Mouse (Mus musculus) right cerebral cortex, postnatal 10 days (tissue): Measurements from ENCODE around the gene Zdhhc14.

Source experiments
- DNase-seq, 2 experiments: peaks; one replicate each; pipeline ENCODE4 v3.0.0; 2021; ENCODE audit warnings: low spot score in 2 of 2

Zdhhc14 gene

DNA sequence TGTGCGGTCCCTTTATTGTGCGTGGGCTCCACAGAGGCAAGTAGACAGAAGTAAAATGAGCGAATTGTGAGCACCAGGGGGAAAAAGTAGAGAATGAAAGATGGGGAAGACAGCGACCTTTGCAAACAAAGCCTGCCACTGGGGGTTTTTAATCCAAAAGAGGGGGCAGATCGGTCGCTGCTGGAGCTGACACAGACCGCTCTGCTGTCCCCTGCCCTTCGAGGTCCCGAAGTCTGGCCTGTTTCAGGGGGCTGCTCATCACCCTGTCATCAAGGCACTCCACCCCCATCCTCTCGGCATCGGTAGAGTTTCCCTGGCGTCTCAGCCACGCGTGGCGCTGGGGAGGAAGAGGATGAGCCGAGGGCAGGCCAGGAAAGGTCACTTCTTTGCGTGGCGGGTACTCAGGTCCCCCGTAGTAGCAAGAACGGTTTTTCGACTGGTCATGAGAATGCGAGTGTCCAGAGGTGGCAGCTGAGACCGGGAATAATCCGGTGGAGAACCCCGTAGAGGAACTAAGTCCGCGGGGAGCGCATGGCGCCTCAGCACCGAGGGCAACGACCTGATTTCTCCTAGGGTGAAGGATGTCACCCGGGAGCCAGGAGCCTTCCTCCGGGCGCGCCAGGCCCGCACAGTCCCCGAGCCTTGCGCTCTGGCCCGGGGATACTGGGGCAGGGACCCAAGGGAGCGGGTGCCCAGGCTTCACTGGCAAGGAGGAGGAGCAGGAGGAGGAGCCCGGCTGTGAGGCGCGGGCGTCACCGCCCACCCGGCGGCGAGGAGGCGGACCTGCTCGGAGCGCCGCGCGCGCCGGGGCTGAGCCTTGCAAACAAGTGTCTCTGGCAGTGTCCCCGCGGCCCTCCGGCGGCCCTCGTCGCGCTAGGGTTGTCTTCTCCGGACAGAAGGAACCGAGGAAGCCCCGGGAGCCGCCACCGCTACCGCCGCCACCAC is at the start of gene Zdhhc14:
Zdhhc14 (plus strand) TSS at position 757 of the 945 bp plus-strand sequence.
- DNase-seq: peak; percentile 95

DNA sequence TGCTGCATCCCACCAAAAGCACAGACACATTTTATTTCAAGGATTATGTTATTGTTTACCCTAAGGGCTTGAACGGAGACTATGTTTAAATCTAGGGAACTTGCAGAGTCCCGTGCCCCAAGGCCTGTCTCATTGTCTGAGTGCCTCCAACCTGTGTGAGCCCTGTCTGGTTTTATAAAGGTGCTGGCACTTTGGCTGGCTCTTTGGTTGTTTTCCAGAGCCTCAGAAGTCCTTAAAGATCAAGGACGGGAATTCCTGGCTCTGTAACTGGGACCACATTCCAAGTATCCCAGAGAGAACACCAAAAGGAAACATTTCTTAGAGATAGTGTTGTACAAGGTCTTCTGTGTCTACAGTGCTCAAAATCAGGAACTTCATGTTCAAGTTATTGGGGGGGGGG is 49.1 kb upstream of the Zdhhc14 start:
- no peak for DNase-seq

DNA sequence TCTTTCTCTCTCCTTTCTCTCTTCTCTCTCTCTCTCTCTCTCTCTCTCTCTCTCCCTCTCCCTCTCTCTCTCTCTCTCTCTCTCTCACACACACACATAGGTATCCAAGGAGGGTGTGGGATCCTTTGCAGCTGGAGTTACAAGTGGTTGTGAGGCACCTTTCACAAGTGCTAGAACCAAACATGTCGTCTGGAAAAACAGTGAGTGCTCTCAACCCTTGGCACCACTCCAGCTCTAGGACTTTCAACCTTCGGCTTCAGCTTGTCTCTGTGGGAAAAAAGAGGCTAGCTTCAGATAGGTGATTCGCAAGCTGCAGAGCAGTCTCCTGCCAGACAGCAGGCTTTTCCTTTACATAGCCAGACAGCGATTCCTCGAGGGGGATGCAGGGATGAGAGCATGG is 48.6 kb upstream of the Zdhhc14 start:
- no peak for DNase-seq

DNA sequence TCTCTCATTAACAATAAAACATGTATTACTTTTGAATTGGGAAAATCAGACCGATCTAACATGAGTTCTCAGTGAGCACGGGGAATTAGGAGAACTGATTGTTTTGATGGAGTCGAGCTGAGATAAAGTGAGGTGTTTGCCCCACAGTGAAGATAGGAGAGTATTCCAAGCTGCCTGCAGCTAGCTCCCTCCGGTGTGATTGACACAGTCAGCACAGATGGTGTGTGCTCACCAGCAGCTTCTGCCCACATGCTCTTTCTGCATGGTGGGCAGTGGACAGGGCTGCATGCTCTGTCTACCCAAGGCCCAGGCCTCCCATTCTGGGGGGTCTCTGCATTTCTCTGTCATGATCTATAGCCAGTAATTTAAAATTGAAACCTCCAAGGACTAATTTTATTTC is 38.7 kb upstream of the Zdhhc14 start:
- DNase-seq: no peak

DNA sequence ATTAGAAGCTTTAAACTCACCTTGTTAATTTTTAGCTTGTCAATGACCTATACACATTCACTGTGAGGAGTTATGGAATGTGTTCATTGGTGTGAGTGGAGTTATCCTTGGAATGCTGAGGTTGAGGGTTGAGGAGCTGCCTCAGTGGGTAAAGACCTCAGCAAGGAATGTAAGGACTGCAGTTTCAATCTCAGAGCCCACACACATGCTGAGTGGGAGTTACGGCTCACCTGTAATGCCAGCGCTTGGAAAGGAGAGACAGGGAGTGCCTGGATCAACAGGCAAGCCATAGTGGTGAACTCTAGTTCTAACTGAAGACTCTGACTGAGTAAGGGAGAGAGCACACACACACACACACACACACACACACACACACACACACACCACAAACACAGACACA is 28.4 kb upstream of the Zdhhc14 start:
- no peak for DNase-seq

DNA sequence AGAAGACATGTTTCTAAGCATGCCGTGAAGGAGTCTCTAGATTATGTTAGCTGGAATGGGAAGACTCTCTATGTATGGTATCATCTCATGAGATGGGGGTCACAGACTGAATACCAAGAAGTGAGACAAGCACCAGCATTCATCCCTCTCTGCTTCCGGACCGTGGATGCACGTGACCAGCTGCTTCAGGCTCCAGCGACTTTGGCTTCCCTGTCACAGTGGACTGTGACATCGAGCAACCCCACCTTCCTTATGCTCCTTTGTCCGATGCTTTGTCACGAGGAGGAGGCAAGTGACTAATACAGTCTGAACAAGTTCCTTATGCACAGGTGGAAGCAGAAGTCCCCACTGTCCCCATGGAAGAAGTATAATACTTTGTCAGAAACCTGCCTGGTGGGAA is 25.6 kb upstream of the Zdhhc14 start:
- DNase-seq: no peak

DNA sequence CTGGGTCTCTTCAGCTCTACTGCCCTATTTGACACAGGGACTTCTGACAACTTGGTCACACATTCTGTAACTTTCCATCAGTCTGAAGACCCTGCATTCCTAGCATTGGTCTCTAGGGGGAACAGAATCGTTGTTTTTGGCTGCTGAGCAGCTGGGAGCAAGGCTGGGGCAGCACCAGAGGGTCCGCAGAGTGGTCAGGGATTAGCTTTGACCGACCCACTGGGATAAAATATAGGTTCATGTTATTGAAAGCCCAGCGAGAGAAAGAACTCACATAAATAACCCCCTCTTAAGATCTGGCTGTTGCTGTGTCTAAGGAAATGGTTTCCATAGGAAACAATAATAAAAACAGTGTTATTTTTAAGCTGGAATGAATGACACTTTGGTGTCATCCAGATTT is 25.2 kb upstream of the Zdhhc14 start:
- DNase-seq: no peak

DNA sequence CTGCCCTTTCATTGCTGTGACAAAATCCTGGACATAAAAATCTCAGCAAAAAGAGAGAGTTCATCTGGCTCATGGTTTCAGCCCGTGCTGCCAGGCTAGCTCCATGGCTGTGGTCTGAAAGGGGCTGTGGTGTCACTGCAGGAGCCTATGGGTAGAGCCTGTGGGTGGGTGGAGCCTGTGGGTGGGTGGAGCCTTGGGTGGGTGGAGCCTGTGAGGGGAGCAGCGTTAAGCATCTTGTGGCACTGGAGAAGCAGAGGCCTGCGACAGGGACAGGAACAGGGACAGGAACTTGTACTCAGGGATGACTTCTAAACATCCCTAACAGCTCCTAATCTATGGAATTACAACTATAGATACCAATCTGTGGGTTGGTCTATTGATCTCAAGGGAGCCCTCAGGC is 20.1 kb upstream of the Zdhhc14 start:
- no peak for DNase-seq

DNA sequence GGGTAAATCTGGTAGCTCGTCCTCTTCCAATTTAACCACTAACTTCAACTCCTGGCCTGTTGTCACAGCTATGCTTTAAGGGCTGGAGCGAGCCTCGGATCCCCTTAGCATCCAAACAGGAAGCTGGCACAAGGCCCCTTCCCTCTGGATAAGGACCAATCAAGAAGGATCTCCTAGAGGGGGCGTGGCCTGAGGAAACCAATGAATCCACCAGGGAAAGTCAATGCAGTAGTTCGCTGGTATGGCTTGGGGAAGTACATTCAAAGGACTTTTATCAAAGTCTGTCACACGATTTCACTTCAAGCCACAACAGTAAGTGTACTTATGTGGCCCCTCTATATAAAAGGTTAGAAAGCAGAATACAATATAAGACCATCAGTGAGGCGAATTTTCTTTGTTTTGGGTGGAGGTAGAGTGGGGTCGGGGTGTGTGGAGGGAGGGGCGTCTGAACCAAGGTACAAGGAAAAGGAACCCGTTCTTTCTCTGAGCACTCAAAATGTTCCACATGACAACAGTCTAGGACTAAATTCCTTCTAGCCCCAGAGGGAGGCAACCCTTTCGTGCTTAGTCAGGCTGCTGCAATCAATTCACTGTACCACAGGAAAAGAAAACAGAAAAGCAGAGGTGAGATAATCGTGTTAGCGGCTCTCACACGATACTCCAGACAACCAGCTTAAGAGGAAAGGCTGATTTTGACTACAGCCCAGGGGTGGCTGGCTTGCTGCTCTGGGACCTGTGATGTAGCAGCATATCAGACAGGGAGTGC is 16.2 kb upstream of the Zdhhc14 start:
- no peak for DNase-seq

DNA sequence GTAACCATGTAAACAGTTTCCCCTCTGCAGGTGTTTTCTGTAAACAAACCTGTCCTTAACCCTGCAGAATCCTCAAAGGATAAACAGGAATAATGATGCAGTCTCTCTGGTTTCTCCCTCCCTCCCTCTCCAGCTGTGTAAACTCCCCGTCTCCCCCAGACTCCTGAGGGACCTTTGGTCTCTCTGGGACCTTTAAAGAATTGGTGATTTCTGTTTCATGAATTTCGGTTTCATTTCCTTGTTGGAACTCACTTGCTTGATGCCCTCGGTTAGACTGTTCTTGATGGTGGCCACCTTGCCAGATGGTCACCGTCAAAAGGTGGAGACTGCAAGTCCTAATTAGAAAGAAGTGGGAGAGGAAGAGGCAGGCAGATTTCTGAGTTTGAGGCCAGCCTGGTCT is 8.9 kb upstream of the Zdhhc14 start:
- DNase-seq: no peak

DNA sequence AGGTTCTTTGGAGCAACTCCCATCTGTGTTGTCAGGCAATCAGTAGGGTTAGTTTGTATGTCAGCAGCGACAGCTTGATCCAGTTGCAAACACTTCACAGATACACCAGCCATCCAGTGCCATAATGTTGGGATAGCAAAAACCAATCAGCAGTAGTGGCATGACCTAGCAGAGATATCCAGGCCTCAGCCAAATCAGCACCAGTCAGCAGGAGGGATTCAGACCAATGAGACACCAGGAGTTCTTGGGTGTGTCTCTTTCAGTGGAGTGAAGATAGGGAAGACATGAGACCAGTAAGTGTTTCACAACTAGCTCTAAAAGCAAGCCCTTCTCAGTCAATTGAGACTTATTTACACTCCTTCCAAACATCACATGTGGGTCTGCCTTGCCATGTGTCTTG is 7.7 kb upstream of the Zdhhc14 start:
- DNase-seq: no peak

DNA sequence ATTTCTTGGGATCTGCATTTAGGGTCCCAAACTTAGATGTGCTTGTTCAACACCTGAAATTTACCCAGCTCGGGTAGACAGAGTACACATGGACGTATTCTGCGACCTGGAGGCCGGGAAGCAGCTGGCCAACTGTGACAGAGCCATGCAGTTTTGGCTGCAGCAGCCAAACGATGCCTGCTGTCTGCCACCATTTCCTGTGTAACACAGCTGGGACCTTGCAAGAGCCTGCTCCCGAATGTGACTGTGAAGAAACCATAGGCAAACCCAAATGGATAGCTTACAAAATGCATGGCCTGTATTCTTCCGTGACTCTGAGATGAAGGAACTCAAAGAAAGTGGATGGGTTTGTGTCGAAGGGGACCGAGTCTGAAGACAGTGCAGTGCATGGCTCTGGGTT is 4.2 kb upstream of the Zdhhc14 start:
- DNase-seq: no peak

DNA sequence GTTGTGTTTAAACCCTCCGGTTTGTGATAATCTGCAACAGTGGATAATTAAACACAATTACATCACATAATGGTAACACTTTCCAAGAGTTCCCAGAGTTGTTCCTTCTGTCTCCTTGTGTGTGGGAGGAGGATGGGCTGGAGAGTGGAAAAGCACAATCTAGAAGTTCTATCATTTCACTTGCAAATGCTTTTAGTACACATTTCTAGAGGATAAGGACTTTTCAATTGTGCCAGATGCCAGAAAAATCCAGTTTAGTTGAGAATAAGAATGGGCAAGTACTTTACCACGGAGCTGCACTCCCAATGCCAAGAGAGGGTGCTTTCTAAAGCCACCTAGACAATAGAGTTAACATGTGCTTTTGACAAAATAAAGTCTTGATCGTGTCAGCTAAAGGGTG is 2.0 kb upstream of the Zdhhc14 start:
- DNase-seq: peak in 1 of 2 experiments; percentile 18

DNA sequence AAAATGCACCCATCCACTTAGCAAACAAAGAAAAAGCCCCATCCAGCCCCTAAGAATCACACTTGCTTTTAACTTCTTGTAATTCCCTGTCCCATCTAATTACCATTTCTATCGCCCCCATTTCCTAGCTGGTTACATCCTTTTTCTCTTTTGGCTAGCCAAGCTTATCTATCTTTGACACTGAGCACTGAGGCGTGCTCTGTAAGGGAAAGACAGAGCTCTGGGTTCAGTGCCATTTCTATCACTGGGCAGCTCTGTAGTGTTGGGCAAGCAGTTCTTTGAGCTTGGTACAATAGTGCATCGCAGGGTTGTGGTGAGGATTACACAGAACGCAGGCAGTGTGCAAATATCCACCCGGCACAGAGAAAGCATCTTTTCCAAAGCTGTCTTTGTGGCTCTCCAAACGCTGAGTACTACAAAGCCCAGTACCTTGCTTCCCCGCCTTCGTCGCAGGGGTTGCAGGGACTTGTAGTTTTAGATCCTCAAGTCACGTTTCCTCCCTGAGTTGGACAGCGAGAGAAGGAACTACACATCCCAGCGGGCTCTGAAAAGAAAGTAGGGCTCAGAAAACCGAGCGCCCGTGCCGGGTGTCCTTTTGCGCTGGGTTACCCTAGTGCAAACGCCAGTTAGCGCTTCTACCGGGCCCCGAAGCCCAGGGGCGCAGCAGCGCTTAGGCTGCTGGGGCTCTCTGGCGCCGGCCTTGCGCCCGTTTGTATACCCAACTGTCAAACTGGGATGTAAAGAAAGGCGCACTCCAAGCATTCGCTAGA is 1.1 kb upstream of the Zdhhc14 start:
- DNase-seq: peak; percentile 95 to 96

DNA sequence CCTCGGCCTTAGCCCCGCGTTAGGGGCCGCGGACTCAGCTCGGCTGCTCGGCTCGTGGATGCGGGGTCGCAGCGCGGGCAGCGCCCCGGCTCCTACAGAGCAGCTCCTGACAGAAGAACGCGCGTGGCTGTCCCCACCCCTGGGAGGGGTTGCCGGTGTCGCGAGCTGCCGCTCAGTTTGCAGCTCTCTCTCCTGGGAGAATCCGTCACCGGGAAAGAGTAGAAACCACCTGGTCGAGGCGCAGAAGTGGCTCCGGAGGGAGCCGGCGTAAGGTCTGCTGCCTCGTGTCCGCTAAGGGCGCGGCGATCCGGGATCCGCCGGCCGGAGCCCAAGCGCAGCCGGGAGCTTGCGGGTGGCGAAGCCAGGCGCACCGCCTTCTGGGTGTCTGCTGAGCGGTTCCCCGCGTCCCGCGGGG is 396 bp downstream of the Zdhhc14 start:
- no peak for DNase-seq

DNA sequence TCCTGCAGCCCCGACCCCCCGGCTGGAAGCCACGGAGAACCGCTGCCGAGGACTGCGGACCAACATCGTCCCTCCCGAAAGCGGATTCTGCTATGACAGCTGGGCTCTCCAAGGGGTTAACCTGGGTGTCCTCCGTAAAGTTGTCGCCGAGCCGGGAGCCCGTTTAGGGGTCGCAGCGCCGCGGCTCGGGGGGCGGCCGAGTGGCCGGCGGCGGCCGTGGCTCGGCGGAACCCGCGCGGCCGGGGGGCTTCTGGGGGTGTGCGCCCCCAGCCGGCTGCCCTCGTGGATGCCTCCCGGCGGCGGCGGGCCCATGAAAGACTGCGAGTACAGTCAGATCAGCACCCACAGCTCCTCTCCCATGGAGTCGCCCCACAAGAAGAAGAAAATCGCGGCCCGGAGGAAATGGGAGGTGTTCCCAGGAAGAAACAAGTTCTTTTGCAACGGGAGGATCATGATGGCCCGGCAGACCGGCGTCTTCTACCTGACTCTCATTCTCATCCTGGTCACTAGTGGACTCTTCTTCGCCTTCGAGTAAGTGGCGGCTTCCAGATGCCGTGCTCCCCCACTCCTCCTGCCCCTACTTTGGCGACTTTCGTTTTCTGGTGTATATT is 909 bp downstream of the Zdhhc14 start:
- peak in 1 of 2 experiments; percentile 60 for DNase-seq

DNA sequence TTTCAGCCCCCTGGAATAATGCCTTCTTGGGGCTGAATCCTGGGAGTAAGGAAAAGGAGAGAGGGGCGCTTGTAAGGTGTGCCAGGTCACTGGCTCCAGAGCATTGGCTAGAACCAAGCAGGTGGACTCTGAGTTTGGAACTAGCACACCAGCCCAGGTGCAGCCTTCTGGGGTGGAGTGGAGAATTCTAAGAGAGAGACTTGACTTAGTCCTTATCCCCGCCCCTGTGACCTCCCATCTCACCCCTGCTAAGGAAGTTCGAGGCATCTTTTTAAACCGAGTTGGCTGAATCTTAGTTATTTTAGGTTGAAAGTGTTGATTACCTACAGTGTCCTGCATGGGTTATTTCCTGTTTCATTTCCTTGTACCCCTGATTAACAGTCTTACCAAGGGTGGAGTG is 1.5 kb downstream of the Zdhhc14 start:
- DNase-seq: peak in 1 of 2 experiments; percentile 26

DNA sequence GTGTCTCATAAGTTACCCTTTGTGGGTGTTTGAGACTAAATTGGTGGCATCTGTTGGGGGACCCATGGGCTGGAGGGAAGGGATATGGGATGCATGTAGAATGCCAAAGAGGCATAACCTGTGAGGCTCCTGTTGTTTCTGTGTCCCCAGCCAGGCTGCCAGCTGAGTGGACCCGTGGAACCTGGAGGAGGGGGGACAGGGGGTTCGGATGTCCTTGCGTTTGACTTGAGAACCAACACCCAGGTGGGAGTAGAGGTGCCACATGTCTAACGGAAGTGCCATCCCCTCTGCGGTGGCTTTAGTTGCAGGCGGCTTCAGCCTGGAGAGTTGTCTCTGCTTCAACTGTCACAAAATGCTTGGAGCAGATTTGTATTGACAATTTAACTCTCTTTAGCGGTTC is 2.5 kb downstream of the Zdhhc14 start:
- DNase-seq: no peak

DNA sequence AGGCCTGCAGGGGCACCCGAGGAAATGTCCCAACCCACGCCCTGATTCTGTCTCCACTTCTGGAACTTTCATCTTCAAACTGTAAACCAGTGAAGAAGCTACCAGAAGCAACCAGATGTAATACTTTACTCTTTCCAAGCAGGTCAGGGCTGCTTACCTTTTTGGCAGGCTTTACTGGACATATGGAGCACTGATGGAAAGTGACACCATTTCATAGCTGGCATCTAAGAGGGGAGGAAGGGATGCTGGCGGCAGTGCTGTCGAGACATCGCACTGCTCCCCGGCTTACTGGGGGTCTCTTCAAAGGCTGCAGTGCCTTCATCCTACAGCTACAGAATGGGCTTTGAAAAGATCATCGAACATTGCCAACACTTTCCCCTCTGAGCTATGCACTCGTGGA is 5.3 kb downstream of the Zdhhc14 start:
- no peak for DNase-seq

DNA sequence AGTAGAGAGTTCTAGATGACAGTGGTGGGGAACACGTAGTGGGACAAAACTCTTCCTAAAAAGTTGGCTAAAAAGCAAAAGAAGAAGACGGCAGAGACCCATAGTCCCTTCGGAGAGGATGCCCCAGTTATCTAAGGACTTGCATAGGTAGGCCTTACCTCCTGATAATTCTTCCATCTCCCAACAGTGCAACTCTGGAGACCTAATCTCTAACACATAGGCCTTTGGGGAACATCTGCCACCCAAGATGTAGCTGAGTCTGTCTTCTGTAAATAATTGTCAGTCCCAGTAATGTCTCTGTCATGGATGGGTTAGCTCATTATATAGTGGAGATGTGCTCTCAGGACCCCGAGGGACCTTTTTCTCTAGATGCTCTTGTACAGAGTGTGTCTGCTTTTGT is 6.6 kb downstream of the Zdhhc14 start:
- no peak for DNase-seq

DNA sequence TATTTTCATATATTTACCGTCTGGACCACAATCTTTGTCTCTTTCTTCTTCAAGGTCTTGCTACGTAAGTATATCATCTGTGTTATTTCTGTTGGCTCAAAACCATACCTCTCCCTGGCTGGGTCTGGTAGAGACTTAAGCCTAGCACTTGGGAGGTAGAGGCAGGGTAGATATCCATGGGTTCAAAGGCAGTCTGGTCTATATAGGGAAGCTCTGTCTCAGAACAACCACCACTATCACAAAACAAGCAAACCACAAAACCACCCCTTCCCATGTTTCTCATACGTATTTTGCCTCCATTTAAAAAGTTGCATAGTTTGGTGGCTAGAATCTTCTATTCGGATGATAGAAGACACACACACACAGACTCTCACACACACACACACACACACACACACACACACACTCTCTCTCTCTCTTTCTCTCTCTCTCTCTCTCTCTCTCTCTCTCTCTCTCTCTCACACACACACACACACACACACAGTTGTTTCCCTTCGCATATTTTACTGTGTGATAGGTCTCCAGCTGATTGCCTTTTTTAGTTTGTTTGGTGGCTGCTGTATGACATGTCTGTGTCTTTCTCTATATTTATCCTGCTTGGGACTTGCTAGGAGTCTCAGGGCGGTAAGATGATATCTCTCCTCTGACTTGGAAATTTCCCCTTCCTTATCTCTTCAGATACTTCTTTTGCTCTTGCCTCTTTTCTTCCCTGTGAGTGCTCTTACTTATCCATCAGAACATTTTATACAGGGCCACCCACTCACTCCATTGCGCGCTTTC is 11.8 kb downstream of the Zdhhc14 start:
- no peak for DNase-seq
